8 mouse cellular contexts compared by ENCODE assay signal in genomic region chr1:170255560-170255910, GRCm38 (mm10). TPM values are rescaled to one million over a fixed set of nuclear protein-coding genes. Genes with fewer than 3 reads are reported as not detected.
A peak's percentile ranks its signal among the peaks of the same experiment; 100 is the strongest.
DNase-seq lines count a peak whose midpoint lies in the region; ATAC-seq lines count a peak whose summit lies in the region.

No protein-coding gene starts in this region.

- no peaks in the 10 kb centered on the region for H3K4me1 ChIP-seq in embryonic facial prominence, embryonic 11.5 days (ENCODE audit: control insufficient read depth, insufficient read depth, low read length)
- H3K4me1 ChIP-seq in intestine, embryonic 16.5 days (ENCODE audit: control insufficient read depth, insufficient read depth, low read length) = no peaks in the 10 kb centered on the region

- intact Hi-C loops in left cerebral cortex, postnatal 25 days (cut with DNase I) = no loop called here

- no peak overlapping the region for H3K27ac ChIP-seq in embryonic facial prominence, embryonic 11.5 days (replicated peaks; ENCODE audit: low read depth, low read length)
- H3K27ac ChIP-seq in intestine, embryonic 16.5 days (ENCODE audit: low read length) = no peak overlapping the region

- DNase-seq in adrenal gland, postnatal 25 days = peak; percentile 82
- DNase-seq in embryonic facial prominence, embryonic 11.5 days (ENCODE audit: low spot score) = peak; percentile 94
- DNase-seq in gonadal fat pad, adult 2 months (ENCODE audit: low read depth) = peak; percentile 19
- peak; percentile 84 to 92 for DNase-seq in left cerebral cortex, postnatal 25 days (ENCODE audit: low spot score in 2 of 2)
- peak; percentile 81 for DNase-seq in mesoderm, embryonic 11.5 days (ENCODE audit: low read depth, low spot score)
- DNase-seq in right cerebral cortex, postnatal 25 days = peak; percentile 89
- peak; percentile 75 to 86 for DNase-seq in urinary bladder, postnatal 36 days (ENCODE audit: low spot score in 2 of 2)

- 6% methylated on average over 29 of the region's 32 CpGs for whole genome bisulfite sequencing in embryonic facial prominence, embryonic 11.5 days
- whole genome bisulfite sequencing in intestine, embryonic 16.5 days = 14% methylated on average over 32 of the region's 32 CpGs

- H3K27me3 ChIP-seq in embryonic facial prominence, embryonic 11.5 days (ENCODE audit: control insufficient read depth, insufficient read depth, low read length) = no peaks in the 10 kb centered on the region
- no peaks in the 10 kb centered on the region for H3K27me3 ChIP-seq in intestine, embryonic 16.5 days (replicated peaks; ENCODE audit: control insufficient read depth, insufficient read depth, low read length)

- peak overlapping the region; percentile 89 for H3K9ac ChIP-seq in embryonic facial prominence, embryonic 11.5 days (replicated peaks; ENCODE audit: low read length)
- peak overlapping the region; percentile 82 for H3K9ac ChIP-seq in intestine, embryonic 16.5 days (ENCODE audit: low read depth, low read length)

- H3K4me3 ChIP-seq in embryonic facial prominence, embryonic 11.5 days (ENCODE audit: low read depth, low read length) = peak overlapping the region; percentile 73
- H3K4me3 ChIP-seq in intestine, embryonic 16.5 days (ENCODE audit: low read length) = peak overlapping the region; percentile 70

- no peaks in the 10 kb centered on the region for H3K36me3 ChIP-seq in embryonic facial prominence, embryonic 11.5 days (replicated peaks; ENCODE audit: control insufficient read depth, insufficient read depth, low read depth, low read length)
- H3K36me3 ChIP-seq in intestine, embryonic 16.5 days (ENCODE audit: control insufficient read depth, insufficient read depth, low read length) = no peaks in the 10 kb centered on the region

- H3K4me2 ChIP-seq in embryonic facial prominence, embryonic 11.5 days (ENCODE audit: low read depth, low read length) = peak overlapping the region; percentile 64
- H3K4me2 ChIP-seq in intestine, embryonic 16.5 days (ENCODE audit: low read depth, low read length) = peak overlapping the region; percentile 71

- H3K9me3 ChIP-seq in embryonic facial prominence, embryonic 11.5 days (replicated peaks; ENCODE audit: control insufficient read depth, low read length) = no peaks in the 10 kb centered on the region
- H3K9me3 ChIP-seq in intestine, embryonic 16.5 days (ENCODE audit: control insufficient read depth, low read length) = no peaks in the 10 kb centered on the region

- peak; percentile 98 for ATAC-seq in embryonic facial prominence, embryonic 11.5 days (replicated peaks; ENCODE audit: insufficient number of reproducible peaks, low FRiP score, low TSS enrichment, low read depth)
- ATAC-seq in intestine, embryonic 16.5 days = peak; percentile 98

RNA-seq across cellular contexts. Expression of gene Sh2d1b1, which starts 21.6 kb away (rescaled TPM):
- total RNA-seq in adrenal gland, postnatal 25 days (2021) = 0.39 TPM in 1 of 2 replicates, not detected in the other
- polyA plus RNA-seq in embryonic facial prominence, embryonic 11.5 days (2014; fragmentation: Nextera tagmentation; extraction: Ambion mirVana) = not detected in 2 replicates
- polyA plus RNA-seq in gonadal fat pad, adult 2 months (2012; rRNA removed) = 0.23 and 0.39 TPM in 2 replicates
- 0.35 and 0.50 TPM in 2 replicates for polyA plus RNA-seq in intestine, embryonic 16.5 days (2015; fragmentation: Nextera tagmentation; extraction: Ambion mirVana)
- not detected for total RNA-seq in left cerebral cortex, postnatal 25 days (2021)

RNA-seq across cellular contexts. Expression of gene Sh2d1b2, which starts 23.0 kb away (rescaled TPM):
- total RNA-seq in adrenal gland, postnatal 25 days (2021) = not detected in 2 replicates
- polyA plus RNA-seq in embryonic facial prominence, embryonic 11.5 days (2014; fragmentation: Nextera tagmentation; extraction: Ambion mirVana) = 0.11 TPM in 1 of 2 replicates, not detected in the other
- polyA plus RNA-seq in gonadal fat pad, adult 2 months (2012; rRNA removed) = not detected in 2 replicates
- not detected in 2 replicates for polyA plus RNA-seq in intestine, embryonic 16.5 days (2015; fragmentation: Nextera tagmentation; extraction: Ambion mirVana)
- total RNA-seq in left cerebral cortex, postnatal 25 days (2021) = not detected

RNA-seq across cellular contexts. Expression of gene Uhmk1, which starts 40.3 kb away (rescaled TPM):
- total RNA-seq in adrenal gland, postnatal 25 days (2021) = 65.0 and 68.4 TPM in 2 replicates
- 11.8 and 14.0 TPM in 2 replicates for polyA plus RNA-seq in embryonic facial prominence, embryonic 11.5 days (2014; fragmentation: Nextera tagmentation; extraction: Ambion mirVana)
- polyA plus RNA-seq in gonadal fat pad, adult 2 months (2012; rRNA removed) = 16.7 and 17.0 TPM in 2 replicates
- 5.7 and 7.1 TPM in 2 replicates for polyA plus RNA-seq in intestine, embryonic 16.5 days (2015; fragmentation: Nextera tagmentation; extraction: Ambion mirVana)
- 100 to 1,000 TPM; 146 TPM for total RNA-seq in left cerebral cortex, postnatal 25 days (2021)

RNA-seq across cellular contexts. Expression of gene Gm7694, which starts 50.6 kb away (rescaled TPM):
- 6.9 and 11.7 TPM in 2 replicates for total RNA-seq in adrenal gland, postnatal 25 days (2021)
- 1.4 and 1.7 TPM in 2 replicates for polyA plus RNA-seq in embryonic facial prominence, embryonic 11.5 days (2014; fragmentation: Nextera tagmentation; extraction: Ambion mirVana)
- polyA plus RNA-seq in gonadal fat pad, adult 2 months (2012; rRNA removed) = 5.0 and 6.4 TPM in 2 replicates
- polyA plus RNA-seq in intestine, embryonic 16.5 days (2015; fragmentation: Nextera tagmentation; extraction: Ambion mirVana) = 2.5 and 2.7 TPM in 2 replicates
- 1 to 10 TPM; 1.9 to 2.5 TPM for total RNA-seq in left cerebral cortex, postnatal 25 days (2021)

RNA-seq across cellular contexts. Expression of gene Spata46, which starts 53.1 kb away (rescaled TPM):
- total RNA-seq in adrenal gland, postnatal 25 days (2021) = not detected in 2 replicates
- polyA plus RNA-seq in embryonic facial prominence, embryonic 11.5 days (2014; fragmentation: Nextera tagmentation; extraction: Ambion mirVana) = 0.28 and 0.39 TPM in 2 replicates
- polyA plus RNA-seq in gonadal fat pad, adult 2 months (2012; rRNA removed) = 0.92 and 1.2 TPM in 2 replicates
- 0.80 and 1.0 TPM in 2 replicates for polyA plus RNA-seq in intestine, embryonic 16.5 days (2015; fragmentation: Nextera tagmentation; extraction: Ambion mirVana)
- total RNA-seq in left cerebral cortex, postnatal 25 days (2021) = not detected

Comparison
In these comparisons a context has a peak if more than half of its experiments do, and no peak if none do; other contexts are left out.
1. DNase-seq: peak in every context shown above with its lines; median percentile 94 in embryonic facial prominence, embryonic 11.5 days; 89 in right cerebral cortex, postnatal 25 days; 88 in left cerebral cortex, postnatal 25 days; 82 in adrenal gland, postnatal 25 days; 81 in mesoderm, embryonic 11.5 days; 80 in urinary bladder, postnatal 36 days; 19 in gonadal fat pad, adult 2 months.